Mouse (Mus musculus) midbrain, embryonic 15.5 days (tissue): ENCODE measurements at regions not wholly inside any gene's neighbourhood (a gene's known extent, or its start where the extent isn't known, plus 50 kb on each side); places are given as distances from the start of the nearest gene placed in this dataset.

Experiments
- ATAC-seq: fragments of 200-750 bp; cut with Nextera tagmentation; replicated peaks from 2 replicates; pipeline ENCODE4 v1.8.0; 2017; ENCODE audit warnings: moderate TSS enrichment
- H3K27ac ChIP-seq: fragments of 300-500 bp; sonication (generic); 2 replicates; pipeline ENCODE4 v1.5.1; 2015; ENCODE audit warnings: mild to moderate bottlenecking, inconsistent platforms
- H3K27me3 ChIP-seq: fragments of 300-500 bp; sonication (generic); replicated peaks from 2 replicates; pipeline ENCODE4 v1.6.1; 2015; ENCODE audit warnings: inconsistent platforms
- H3K36me3 ChIP-seq: fragments of 300-500 bp; sonication (generic); replicated peaks from 2 replicates; pipeline ENCODE4 v1.6.1; 2015; ENCODE audit warnings: inconsistent platforms
- H3K4me1 ChIP-seq: fragments of 300-500 bp; sonication (generic); 2 replicates; pipeline ENCODE4 v1.6.1; 2015; ENCODE audit warnings: inconsistent platforms
- H3K4me2 ChIP-seq: fragments of 300-500 bp; sonication (generic); 2 replicates; pipeline ENCODE4 v1.6.1; 2015; ENCODE audit warnings: inconsistent platforms, mild to moderate bottlenecking, moderate library complexity
- H3K4me3 ChIP-seq: fragments of 300-500 bp; sonication (generic); 2 replicates; pipeline ENCODE4 v1.5.1; 2015; ENCODE audit warnings: mild to moderate bottlenecking, inconsistent platforms
- H3K9ac ChIP-seq: fragments of 300-500 bp; sonication (generic); 2 replicates; pipeline ENCODE4 v1.6.1; 2015; ENCODE audit warnings: mild to moderate bottlenecking, inconsistent platforms
- H3K9me3 ChIP-seq: fragments of 300-500 bp; sonication (generic); 2 replicates; pipeline ENCODE4 v1.6.1; 2016; ENCODE audit warnings: inconsistent platforms
- whole genome bisulfite sequencing: fragments of 180-500 bp; shearing (Covaris S2); methylation state at CpG from one replicate; pipeline ENCODE4 v1.1.7; 2015; ENCODE audit warnings: mixed read lengths; 5-methylcytosine and 5-hydroxymethylcytosine counted together

- Histone ChIP-seq H3K27me3 (no peaks in the 10 kb centered on the region), H3K4me1 (no peaks in the 10 kb centered on the region), H3K9ac (no peak overlapping the region), H3K4me3 (no peak overlapping the region), H3K4me2 (no peak overlapping the region), H3K36me3 (no peaks in the 10 kb centered on the region), H3K27ac (no peak overlapping the region), H3K9me3 (no peaks in the 10 kb centered on the region)
- ATAC-seq: no peak
- 91% methylated on average over 4 of the region's 4 CpGs for WGBS
These were observed 101.2 kb upstream of the Vwc2 start for GRCm38 (mm10) chr11:11012660-11013455.

GRCm38 (mm10) chr11:11013581-11013980 is 100.4 kb upstream of the Vwc2 start:
- no peak overlapping the region for H3K9ac ChIP-seq
- H3K36me3 ChIP-seq: no peaks in the 10 kb centered on the region
- no peaks in the 10 kb centered on the region for H3K4me1 ChIP-seq
- H3K27me3 ChIP-seq: no peaks in the 10 kb centered on the region
- WGBS: 69% methylated on average over 2 of the region's 2 CpGs
- no peak overlapping the region for H3K27ac ChIP-seq
- no peak for ATAC-seq
- H3K4me3 ChIP-seq: no peak overlapping the region
- no peaks in the 10 kb centered on the region for H3K9me3 ChIP-seq
- H3K4me2 ChIP-seq: no peak overlapping the region

GRCm38 (mm10) chr11:11014088-11014487 is 99.9 kb upstream of the Vwc2 start:
- 71% methylated on average over 1 of the region's 1 CpGs for WGBS
- Histone ChIP-seq H3K4me1 (no peaks in the 10 kb centered on the region), H3K9me3 (no peaks in the 10 kb centered on the region), H3K4me3 (no peak overlapping the region), H3K4me2 (no peak overlapping the region), H3K27me3 (no peaks in the 10 kb centered on the region), H3K36me3 (no peaks in the 10 kb centered on the region), H3K9ac (no peak overlapping the region), H3K27ac (no peak overlapping the region)
- peak; percentile 94 for ATAC-seq

- Histone ChIP-seq H3K4me1 (no peaks in the 10 kb centered on the region), H3K27ac (no peak overlapping the region), H3K36me3 (no peaks in the 10 kb centered on the region), H3K4me2 (no peak overlapping the region), H3K27me3 (no peaks in the 10 kb centered on the region), H3K9me3 (no peaks in the 10 kb centered on the region), H3K9ac (no peak overlapping the region), H3K4me3 (no peak overlapping the region)
- peak; percentile 67; the same call in 1 of the 2 replicates for ATAC-seq
- WGBS: 62% methylated on average over 2 of the region's 2 CpGs
These were observed 99.5 kb upstream of the Vwc2 start for GRCm38 (mm10) chr11:11014538-11014937.

- Histone ChIP-seq H3K36me3 (no peaks in the 10 kb centered on the region), H3K27me3 (no peaks in the 10 kb centered on the region), H3K4me3 (no peak overlapping the region), H3K4me1 (no peaks in the 10 kb centered on the region), H3K27ac (no peak overlapping the region), H3K9me3 (no peaks in the 10 kb centered on the region), H3K4me2 (no peak overlapping the region), H3K9ac (no peak overlapping the region)
- no peak for ATAC-seq
These were observed 85.2 kb upstream of the Vwc2 start for GRCm38 (mm10) chr11:11028849-11029248.
